Mouse (Mus musculus) ovary, adult 18-20 months (tissue): ENCODE measurements around the gene Cyth4.

Source experiments
- DNase-seq: peaks from one replicate; pipeline ENCODE4 v3.0.0; 2022; ENCODE audit warnings: low spot score, mixed read lengths

Cyth4 gene

DNA sequence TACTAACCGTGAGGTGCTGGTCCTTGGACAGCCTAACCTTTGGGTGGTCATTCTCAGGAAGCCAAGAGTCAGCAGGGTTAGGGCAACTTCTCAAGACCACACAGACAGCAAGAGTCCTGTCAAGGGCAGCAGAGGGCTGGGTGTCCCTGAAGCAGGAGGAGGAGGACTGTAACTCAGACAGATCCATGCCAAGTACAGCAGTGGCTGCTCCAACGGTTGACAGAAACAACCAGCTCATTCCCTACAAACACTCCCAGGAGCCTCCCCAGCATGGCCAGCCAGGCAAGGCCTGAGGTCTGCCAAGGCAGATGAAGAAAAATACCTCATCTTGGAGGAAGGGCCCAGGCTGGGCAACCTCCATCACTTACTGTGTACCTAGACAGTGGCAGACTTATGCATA, 20.1 kb downstream of the Cyth4 start:
- DNase-seq, result no peak

- DNase-seq, result peak; percentile 24
Measured at GRCm38 (mm10) chr15:78623426-78623825, 26.6 kb downstream of the Cyth4 start.

DNA sequence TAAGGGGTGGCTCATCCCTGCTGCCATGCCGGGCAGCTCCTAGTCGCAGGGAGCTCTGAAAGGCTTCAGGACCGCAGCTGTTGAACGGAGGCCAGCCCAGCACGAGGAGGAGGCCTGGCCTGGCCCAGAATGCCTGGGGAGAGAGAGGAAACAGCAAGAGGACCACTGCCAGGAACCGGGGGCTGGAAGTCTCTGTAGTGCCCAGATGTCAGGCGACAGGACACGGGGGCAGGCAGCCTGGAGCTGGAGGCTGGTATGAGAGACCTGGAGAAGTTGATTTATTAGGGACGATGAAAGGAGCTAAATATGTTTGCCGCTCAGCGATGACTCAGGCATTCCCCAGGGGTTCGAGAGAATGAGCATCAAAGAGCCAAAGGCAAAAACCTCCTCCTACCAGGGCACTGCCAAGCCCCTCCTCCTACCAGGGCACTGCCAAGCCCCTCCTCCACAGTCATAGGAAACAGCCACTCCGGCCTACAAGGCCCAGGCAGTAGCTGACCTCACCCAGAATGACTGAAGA, 27.6 kb downstream of the Cyth4 start:
- peak; percentile 75 for DNase-seq

GRCm38 (mm10) chr15:78624961-78625360, 28.1 kb downstream of the Cyth4 start:
- DNase-seq, result no peak

GRCm38 (mm10) chr15:78626285-78626684, 29.4 kb downstream of the Cyth4 start:
- DNase-seq, result no peak

GRCm38 (mm10) chr15:78632387-78632786, 35.5 kb downstream of the Cyth4 start:
- DNase-seq, result no peak

DNA sequence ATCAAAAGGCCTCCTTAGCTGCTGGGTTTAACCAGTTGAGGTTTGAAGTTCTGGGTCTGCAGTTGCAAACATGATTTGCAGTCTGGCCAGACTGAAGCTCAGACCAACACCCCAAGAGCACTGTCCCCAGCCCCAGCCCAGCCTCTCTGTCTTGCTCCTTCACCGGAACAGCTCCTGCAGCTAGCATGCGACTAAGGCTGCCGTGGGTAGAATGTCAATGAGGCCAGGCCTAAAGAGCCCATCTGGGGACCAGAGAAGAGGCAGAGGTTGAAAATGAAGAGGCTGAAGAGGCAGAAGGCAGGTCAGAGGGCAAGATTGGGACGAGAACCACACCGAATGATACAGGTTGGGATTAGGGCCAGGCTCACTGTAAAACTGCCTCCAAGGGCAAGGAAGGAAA, 36.6 kb downstream of the Cyth4 start:
- DNase-seq, result no peak

- DNase-seq, result peak; percentile 16
Measured at GRCm38 (mm10) chr15:78634095-78634737, 37.4 kb downstream of the Cyth4 start.

GRCm38 (mm10) chr15:78635231-78635630, 38.4 kb downstream of the Cyth4 start:
- DNase-seq, result peak; percentile 19

DNA sequence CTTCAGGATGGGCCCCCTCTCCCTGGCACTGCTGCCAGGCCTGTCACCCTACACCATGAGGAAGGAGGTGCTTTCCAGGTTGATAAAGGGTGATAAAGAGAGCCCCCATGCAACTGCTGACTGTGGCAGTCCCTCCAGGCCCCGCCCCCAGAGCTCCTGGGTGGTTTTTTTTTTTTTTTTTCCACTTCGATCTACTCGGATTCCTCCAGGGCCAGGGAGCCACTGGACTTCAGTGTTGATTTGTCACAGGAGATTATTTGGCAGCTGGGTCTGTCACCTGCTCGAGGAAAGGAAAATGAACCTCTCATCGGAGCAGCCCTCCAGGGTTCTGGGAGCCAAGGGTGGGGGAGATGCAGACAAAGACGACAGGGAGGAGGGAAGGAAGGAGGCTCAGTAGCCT, 46.8 kb downstream of the Cyth4 start:
- DNase-seq, result no peak

GRCm38 (mm10) chr15:78644606-78645005, 47.8 kb downstream of the Cyth4 start:
- no peak for DNase-seq

DNA sequence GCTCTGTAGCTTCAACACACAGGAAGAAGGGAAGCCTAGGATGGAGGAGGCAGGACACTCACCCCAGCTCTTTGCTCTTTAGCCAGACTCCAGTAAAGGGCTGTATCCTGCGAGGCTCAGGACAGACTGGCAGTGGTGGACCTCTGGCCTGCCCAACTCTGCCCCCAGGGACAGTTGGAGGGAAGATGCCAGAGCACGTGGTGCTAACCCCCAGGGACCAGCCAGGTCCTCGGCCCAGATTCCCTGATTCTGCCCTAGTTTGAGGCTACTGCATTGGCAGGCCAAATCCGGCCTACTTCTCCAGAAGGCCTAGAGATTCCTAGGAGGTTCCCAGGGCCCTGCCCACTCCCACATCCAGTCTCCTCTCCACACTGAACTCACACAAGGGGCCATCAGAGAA, 50.9 kb downstream of the Cyth4 start:
- DNase-seq, result no peak

DNA sequence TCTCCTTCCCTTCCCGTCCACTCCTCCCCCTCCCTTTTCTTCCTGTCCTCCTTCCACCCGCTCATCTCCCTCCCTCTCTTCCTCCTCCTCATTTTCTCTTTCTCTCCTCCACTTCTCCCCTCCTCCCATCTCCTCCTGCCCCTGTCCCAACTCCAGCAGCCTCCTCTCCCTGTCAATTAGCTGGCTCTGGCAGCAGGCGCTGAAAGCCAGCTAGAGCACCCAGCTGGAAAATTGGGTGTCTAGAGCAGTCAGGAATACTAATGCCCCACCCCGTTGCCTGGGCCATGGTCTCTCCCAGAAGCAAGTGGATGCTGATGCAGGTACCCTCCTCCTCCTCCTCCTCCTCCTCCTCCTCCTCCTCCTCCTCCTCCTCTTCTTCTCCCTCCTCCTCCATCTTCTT, 54.3 kb downstream of the Cyth4 start:
- no peak for DNase-seq

DNA sequence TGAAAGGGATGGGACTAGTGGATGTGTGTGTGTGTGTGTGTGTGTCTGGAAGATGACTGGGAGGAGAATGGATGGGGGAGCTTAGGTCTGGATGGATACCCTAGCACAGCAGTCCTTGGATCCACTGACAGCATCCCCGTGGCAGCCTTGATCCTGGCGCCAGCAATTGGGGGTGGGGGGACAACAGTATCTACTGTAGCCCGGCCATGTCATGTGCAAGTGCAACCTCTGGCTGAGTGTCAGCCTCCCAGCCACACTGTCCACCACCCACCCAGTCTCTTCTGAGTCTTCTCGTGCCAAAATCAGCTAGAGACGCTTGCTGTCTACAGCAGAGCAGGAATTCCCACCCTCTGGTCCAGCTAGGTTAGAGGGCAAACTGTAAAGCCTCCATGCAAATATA, 67.4 kb downstream of the Cyth4 start:
- no peak for DNase-seq

DNA sequence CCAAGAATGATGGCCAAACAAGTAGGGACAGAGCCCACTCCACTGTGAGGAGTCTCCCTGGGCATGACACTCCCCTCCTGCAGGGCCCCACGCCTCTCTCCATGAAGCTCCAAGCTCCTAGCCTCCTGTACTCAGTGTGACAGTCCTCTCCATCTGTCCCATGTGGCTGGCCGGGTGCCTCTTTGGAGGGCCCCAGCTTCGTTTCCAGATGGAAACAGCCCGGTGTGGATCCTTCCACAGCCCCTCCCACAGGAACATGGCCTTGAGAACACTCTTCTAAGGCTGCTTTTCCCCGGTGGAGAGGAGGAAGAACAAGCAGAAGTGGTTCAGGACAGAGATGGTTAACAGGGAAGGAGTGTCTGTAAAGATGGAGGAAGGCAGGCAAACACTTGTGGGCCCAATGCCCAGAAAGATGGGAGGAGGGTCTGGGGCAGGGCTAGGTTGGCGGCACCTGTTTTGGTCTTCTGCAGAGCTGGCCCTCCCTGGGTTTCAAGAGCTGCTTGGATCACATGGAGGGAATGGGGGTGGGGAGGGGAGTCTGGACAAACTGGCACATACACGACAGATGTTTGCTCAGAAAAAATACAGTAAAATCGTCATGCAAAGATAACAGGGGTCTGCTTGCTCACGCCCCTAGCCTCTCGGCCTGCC, 72.5 kb downstream of the Cyth4 start:
- no peak for DNase-seq

DNA sequence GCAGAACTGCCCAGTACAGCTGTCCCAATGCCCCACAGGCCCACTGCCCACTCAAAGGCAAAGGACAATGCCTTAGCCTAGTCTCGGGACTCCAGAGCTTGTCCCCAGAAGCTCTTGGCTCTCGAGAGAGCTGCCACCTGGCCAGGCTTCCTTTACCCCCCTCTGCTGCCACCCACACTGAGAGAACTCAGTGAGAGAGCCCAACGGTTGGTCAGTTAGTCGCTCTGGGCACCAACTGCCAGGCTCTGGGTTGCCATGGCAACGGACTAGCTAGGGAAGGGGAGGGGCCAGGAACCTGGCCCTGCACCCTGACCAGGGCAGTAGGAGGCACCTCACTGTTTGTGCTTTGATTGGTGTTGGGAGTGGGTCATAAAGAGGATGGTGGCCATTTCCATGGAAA, 73.5 kb downstream of the Cyth4 start:
- DNase-seq, result peak; percentile 24
